8 mouse cellular contexts compared by ENCODE assay signal in the genomic region with DNA sequence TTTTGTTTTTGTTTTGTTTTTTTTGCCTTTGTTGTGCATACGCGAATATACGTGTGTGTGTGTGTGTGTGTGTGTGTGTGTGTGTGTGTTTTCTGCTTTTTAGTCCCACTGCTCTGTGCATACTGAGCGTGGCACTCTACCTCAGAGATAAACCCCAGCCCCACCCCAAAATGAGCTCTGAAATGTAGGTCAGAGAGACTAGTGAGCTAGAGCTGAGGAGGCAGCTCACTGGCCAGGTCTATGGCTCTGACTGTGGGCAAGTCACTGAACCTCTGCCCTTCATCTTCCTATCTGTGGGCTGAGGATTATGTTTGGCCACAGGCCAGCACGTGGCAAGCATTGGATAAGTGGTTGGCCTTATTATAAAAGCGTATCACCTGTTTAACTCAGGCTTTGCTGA. TPM values are rescaled to one million over a fixed set of nuclear protein-coding genes. Genes with fewer than 3 reads are reported as not detected.
DNase-seq lines count a peak whose midpoint lies in the region; ATAC-seq and TF ChIP-seq lines count a peak whose summit lies in the region.

No protein-coding gene starts in this region.

- peak overlapping the region; percentile 80 for H3K4me2 ChIP-seq in lung, embryonic 14.5 days
- peak overlapping the region; percentile 68 for H3K4me2 ChIP-seq in hindbrain, postnatal 0 days (ENCODE audit: low read depth, low read length)
- peak overlapping the region; percentile 79 for H3K4me2 ChIP-seq in liver, embryonic 15.5 days

- no peaks in the 10 kb centered on the region for H3K9me3 ChIP-seq in lung, embryonic 14.5 days (ENCODE audit: low read depth, low read length)
- H3K9me3 ChIP-seq in hindbrain, postnatal 0 days (ENCODE audit: low read length): no peaks in the 10 kb centered on the region
- no peaks in the 10 kb centered on the region for H3K9me3 ChIP-seq in liver, embryonic 15.5 days (replicated peaks)

- 0 out of 2 replicates have a peak overlapping the region, but pooled peaks have one; percentile 6 for H3K9ac ChIP-seq in lung, embryonic 14.5 days
- no peak overlapping the region for H3K9ac ChIP-seq in hindbrain, postnatal 0 days (replicated peaks; ENCODE audit: low read length)
- H3K9ac ChIP-seq in liver, embryonic 15.5 days: peak overlapping the region; percentile 92

- no peak for DNase-seq in lung, embryonic 14.5 days
- no peak for DNase-seq in lung, postnatal 25 days (ENCODE audit: low spot score)
- DNase-seq in cerebellum, adult 9-10 months: peak; percentile 42
- DNase-seq in hindbrain, postnatal 0 days (ENCODE audit: low spot score): no peak
- peak; percentile 61 for DNase-seq in thymus, postnatal 0 days (ENCODE audit: low spot score)
- DNase-seq in urinary bladder, postnatal 4 days (ENCODE audit: low spot score in 2 of 2): no peak
- DNase-seq in lung, postnatal 36 days: no peak

- WGBS in lung, embryonic 14.5 days: 52% methylated on average over 6 of the region's 6 CpGs
- WGBS in hindbrain, postnatal 0 days: 60% methylated on average over 6 of the region's 6 CpGs
- 21% methylated on average over 6 of the region's 6 CpGs for WGBS in liver, embryonic 15.5 days (ENCODE audit: insufficient replicate concordance)

- no peaks in the 10 kb centered on the region for H3K27me3 ChIP-seq in lung, embryonic 14.5 days (ENCODE audit: insufficient read depth, low read length)
- H3K27me3 ChIP-seq in hindbrain, postnatal 0 days (ENCODE audit: insufficient read depth, low read length): no peaks in the 10 kb centered on the region
- H3K27me3 ChIP-seq in liver, embryonic 15.5 days: no peaks in the 10 kb centered on the region

- ATAC-seq in lung, embryonic 14.5 days (ENCODE audit: insufficient read depth): no peak
- no peak for ATAC-seq in hindbrain, postnatal 0 days
- no peak for ATAC-seq in liver, embryonic 15.5 days (ENCODE audit: insufficient read depth)

- H3K27ac ChIP-seq in lung, embryonic 14.5 days (ENCODE audit: low read depth): no peak overlapping the region
- H3K27ac ChIP-seq in hindbrain, postnatal 0 days: no peak overlapping the region
- H3K27ac ChIP-seq in liver, embryonic 15.5 days (replicated peaks): peak overlapping the region; percentile 70

- H3K4me3 ChIP-seq in lung, embryonic 14.5 days (ENCODE audit: low read depth, low read length): peak overlapping the region; percentile 95; the same call in 1 of the 2 replicates
- H3K4me3 ChIP-seq in hindbrain, postnatal 0 days (ENCODE audit: low read length): no peak overlapping the region
- peak overlapping the region; percentile 97 for H3K4me3 ChIP-seq in liver, embryonic 15.5 days (replicated peaks)

- no peak for TF ChIP-seq CTCF in lung, embryonic 14.5 days (IDR thresholded peaks at IDR 0.05; ENCODE audit: low read depth)
- no peak for TF ChIP-seq CTCF in hindbrain, postnatal 0 days (IDR thresholded peaks at IDR 0.05; ENCODE audit: low read depth)

- 0 out of 2 replicates have a peak, but pooled peaks cover 6% of the 10 kb centered on the region for H3K4me1 ChIP-seq in lung, embryonic 14.5 days (ENCODE audit: insufficient read depth)
- peaks cover 11% of the 10 kb centered on the region; the same call in 1 of the 2 replicates for H3K4me1 ChIP-seq in hindbrain, postnatal 0 days (ENCODE audit: insufficient read depth, low read length)
- peaks cover 32% of the 10 kb centered on the region for H3K4me1 ChIP-seq in liver, embryonic 15.5 days (replicated peaks)

- H3K36me3 ChIP-seq in lung, embryonic 14.5 days (ENCODE audit: insufficient read depth): no peaks in the 10 kb centered on the region
- H3K36me3 ChIP-seq in hindbrain, postnatal 0 days (ENCODE audit: insufficient read depth, low read length): no peaks in the 10 kb centered on the region
- 0 out of 2 replicates have a peak, but pooled peaks cover 3% of the 10 kb centered on the region for H3K36me3 ChIP-seq in liver, embryonic 15.5 days (replicated peaks)

RNA-seq across cellular contexts. Expression of gene Aagab, which starts 1.4 kb away (rescaled TPM):
- 27.3 and 29.1 TPM in 2 replicates for polyA plus RNA-seq in lung, embryonic 14.5 days (2014; fragmentation: Nextera tagmentation; extraction: Ambion mirVana)
- 30.9 and 37.0 TPM in 2 replicates for total RNA-seq in hindbrain, postnatal 0 days (2014; rRNA removed)
- 51.9 and 55.2 TPM in 2 replicates for polyA plus RNA-seq in hindbrain, postnatal 0 days (2015; fragmentation: Nextera tagmentation; extraction: Ambion mirVana)
- 14.9 and 15.6 TPM in 2 replicates for polyA plus RNA-seq in liver, embryonic 15.5 days (2015; fragmentation: Nextera tagmentation; extraction: Ambion mirVana)
- polyA plus RNA-seq in thymus, postnatal 0 days (2015; fragmentation: Nextera tagmentation; extraction: Ambion mirVana): 53.7 and 56.4 TPM in 2 replicates

RNA-seq across cellular contexts. Expression of gene Iqch, which starts 1.6 kb away (rescaled TPM):
- 0.05 and 0.08 TPM in 2 replicates for polyA plus RNA-seq in lung, embryonic 14.5 days (2014; fragmentation: Nextera tagmentation; extraction: Ambion mirVana)
- total RNA-seq in hindbrain, postnatal 0 days (2014; rRNA removed): 0.26 TPM in 1 of 2 replicates, not detected in the other
- polyA plus RNA-seq in hindbrain, postnatal 0 days (2015; fragmentation: Nextera tagmentation; extraction: Ambion mirVana): 0.18 TPM in 2 replicates
- 0.03 TPM in 1 of 2 replicates, not detected in the other for polyA plus RNA-seq in liver, embryonic 15.5 days (2015; fragmentation: Nextera tagmentation; extraction: Ambion mirVana)
- polyA plus RNA-seq in thymus, postnatal 0 days (2015; fragmentation: Nextera tagmentation; extraction: Ambion mirVana): 1.4 and 1.9 TPM in 2 replicates

Comparison
In these comparisons a context has a peak if more than half of its experiments do, and no peak if none do; other contexts are left out.
1. DNase-seq: peak in cerebellum, adult 9-10 months (single experiment) and thymus, postnatal 0 days (single experiment); none in lung, embryonic 14.5 days (single experiment), lung, postnatal 25 days (single experiment), hindbrain, postnatal 0 days (single experiment), urinary bladder, postnatal 4 days (0 of 2) and lung, postnatal 36 days (single experiment).
2. Peak in every context shown above with its lines, with median percentiles within 50 percentile points of each other: H3K4me2 ChIP-seq.